Mouse (Mus musculus) adrenal gland, postnatal 10 days (tissue): ENCODE results near the gene Fam117b. TPM values are rescaled to one million over a fixed set of nuclear protein-coding genes. Genes with fewer than 3 reads are reported as not detected.
A peak's percentile ranks its signal among the peaks of the same experiment; 100 is the strongest.

ENCODE experiments used
- DNase-seq: peaks from one replicate; pipeline ENCODE4 v3.0.0; 2021; ENCODE audit warnings: mixed read lengths
- total RNA-seq, 2 experiments: library from RNA; stranded (reverse); gene quantifications; 2 replicates each; pipeline ENCODE4 v1.2.3; 2021

Fam117b gene
- total RNA-seq, 2 experiments from 2014 or later = 31.9 to 34.3 TPM

DNA sequence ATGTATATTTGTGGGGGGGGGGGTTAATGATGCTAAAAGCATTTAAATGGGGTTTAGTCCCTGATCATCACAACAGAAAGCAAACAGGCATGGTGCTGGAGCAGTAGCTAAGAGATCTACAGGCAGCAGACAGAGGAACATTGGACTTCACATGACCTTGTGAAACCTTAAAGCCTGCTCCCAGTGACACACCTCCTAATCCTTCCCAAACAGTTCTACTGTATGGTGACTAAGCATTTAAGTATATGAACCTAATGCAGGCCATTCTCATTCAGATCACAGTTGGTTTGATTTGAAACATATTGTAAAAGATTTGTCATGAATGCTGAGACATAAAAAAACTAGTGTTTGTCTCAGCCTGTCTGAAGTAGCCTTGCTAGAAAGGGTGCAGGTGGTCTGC is 73.8 kb downstream of the Fam117b start:
- DNase-seq = no peak

DNA sequence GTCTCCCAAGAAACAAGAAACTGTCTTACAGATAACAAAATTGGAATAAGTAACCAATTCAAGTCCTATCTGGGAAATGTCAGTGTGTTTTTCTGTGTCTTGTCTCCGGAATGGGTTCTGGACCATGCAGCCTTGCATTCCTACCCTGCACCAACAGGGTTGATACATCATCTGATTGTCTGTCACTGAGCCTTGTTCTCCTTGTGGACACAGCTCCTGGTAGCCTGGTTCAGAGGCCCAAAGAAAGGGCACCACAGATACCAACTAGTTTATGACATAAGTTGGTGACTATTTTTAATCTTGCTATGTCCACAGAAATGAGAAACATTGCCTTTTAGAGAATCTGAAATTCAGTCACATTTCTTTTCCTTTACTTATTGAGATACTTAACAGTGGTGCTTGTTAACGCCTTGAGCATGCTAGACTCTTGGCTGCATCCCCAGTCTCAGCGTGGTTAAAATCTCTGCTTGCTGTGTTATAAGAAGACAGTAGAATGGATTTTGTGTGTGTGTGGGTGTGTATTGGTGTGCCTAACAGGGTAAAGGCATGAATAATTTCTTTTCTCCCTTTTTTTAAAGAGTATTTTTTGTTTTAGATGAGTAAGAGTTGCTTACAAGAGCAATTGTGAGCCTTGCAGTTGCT is 74.7 kb downstream of the Fam117b start:
- DNase-seq = no peak

DNA sequence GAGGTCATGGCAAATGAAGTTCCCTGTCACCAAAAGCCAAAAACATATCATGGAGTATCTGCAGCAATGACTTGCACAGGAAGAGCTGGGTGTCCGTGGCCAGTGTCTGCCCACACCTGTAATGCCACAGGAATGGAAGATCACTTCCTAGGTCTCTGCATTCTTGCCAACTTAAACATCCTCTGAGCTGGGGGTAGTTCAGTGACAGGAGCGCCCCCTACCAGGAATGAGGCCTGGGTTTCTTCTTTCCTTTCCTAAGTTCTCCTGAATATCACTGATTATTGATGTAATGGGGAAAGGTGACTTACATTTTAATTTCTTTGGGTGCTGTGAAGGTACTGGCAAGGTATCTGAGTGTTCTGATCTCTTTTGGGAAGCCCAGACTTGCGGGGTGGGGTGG is 82.8 kb downstream of the Fam117b start:
- DNase-seq = no peak

DNA sequence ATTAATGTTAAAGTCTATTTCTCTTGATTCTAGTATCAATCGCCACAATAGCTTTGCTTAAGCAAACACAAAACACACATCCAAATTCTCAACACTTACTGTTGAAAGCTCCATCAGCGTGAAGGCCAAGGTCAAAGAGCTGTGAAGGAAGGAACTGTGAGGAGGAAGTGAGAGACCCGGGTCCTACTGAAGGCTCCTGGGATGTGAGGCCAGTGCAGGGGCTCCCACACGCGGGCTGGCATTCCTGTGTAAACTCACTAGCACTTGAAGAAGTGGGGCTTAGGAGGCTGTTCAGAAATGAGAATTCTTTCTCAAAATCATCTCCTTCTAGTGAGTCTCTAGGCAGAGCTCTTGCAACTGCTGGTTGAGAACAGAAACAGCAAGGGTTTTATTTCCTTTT is 84.5 kb downstream of the Fam117b start:
- DNase-seq = no peak

DNA sequence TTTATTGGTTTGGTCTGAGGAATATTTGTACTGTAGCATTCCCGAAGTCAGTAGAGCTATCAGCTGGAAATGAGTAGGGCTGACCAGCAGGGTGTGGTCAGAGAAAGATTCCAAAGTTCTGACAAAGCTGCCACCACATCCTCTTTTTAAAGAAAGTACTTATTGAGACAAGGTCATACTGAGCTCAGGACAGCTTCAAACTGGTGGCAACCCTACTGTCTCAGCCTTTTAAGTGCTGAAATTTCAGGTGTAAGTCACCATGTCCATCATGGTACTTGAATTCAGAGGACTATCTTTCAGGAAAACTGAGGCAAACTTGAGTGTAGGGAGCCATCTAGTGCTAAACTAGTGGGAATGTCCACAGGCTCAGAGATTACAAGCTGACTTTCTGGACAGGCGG is 87.5 kb downstream of the Fam117b start:
- DNase-seq = no peak

DNA sequence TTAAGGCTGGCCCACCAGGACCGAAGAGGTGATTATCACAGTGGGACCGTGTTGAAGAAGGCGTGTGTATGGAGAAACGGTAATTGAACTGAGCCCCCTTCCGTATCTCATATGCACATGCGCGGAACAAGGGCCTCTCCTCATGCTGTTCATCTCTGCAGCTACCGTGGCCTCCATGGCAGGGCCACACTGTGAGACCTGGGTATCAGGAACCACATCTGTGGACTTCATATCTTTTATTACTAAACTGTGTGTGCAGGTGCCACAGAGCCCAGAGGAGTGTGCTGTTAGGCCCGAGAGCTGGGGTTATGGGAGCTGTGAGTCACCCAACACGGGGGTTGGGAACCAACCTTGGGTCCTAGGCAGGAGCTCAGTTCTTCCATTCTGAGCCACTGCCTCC is 94.5 kb downstream of the Fam117b start:
- DNase-seq = peak; percentile 23

DNA sequence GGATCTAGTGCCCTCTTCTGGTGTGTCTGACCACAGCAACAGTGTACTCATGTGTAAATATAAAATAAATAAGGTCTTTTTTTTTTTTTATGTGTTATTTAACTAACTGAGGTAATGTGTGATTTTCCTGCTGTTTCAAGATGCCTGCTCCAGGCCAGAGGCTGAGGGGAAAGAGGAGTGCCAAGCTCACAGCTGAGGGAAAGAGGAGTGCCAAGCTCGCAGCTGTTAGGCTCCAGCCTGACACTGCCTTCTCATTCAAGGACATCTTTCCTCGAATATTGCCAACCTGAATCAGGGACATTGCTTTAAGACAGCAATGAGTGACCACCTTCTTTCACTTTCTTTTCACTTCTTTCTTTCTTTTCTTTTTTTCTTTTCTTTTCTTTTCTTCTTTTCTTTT is 95.9 kb downstream of the Fam117b start:
- DNase-seq = peak; percentile 14

DNA sequence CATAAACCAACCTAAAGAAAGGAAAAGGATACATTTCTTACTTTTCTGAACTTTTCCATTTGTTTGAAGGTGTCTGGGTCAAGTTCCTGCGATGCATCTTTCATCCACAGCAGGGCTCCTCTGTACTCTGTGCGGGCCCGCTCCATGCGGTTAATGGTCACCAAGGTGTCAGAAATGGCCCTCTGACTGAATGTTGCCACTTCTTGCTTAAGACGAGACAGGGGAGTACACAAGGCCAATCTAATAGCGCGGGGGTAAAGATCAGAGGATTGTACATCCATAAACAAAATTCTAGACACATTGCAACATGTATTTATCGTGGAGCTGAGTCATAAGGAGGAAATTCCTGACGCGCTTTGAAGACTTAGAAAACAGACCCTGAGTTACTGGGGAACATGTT is 101.0 kb downstream of the Fam117b start:
- DNase-seq = peak; percentile 12

DNA sequence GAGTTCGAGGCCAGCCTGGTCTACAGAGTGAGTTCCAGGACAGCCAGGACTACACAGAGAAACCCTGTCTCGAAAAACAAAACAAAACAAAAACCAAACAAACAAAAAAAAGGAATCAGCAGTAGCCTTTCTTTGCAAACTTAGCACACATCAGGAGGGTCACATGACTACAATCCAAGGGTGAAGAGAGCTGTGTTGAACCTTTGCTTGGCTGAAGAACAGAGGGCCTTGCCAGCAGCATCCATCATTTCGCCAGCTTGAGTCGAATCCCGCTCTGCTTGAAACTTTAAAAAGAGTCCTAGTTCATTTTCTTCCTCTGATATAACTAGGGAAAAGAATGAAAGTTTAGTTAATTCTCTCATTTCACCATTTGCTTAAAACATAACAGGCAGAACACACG is 102.7 kb downstream of the Fam117b start:
- DNase-seq = no peak

DNA sequence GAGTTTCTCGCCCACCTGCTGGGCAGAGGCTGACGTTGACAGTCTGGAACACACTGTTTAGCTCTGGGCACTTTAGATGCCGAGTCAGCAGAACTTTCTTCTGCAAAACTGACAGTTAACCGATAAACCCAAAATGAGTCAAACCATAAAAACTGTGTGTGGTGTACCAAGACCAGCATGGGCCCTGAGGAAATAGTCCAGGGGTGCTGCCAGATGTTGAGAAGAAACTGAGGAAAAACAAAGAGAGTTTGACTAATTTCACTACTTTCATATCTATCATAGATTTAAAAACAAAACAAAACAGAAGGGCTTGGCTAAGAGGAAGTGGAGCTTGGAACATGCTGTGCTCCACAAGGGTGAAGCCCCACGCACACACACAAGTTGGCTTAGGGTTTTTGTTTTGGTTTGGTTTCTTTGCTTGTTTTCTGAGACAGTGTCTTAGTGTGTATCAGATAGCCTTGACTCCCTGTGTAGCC is 103.4 kb downstream of the Fam117b start:
- no peak for DNase-seq

DNA sequence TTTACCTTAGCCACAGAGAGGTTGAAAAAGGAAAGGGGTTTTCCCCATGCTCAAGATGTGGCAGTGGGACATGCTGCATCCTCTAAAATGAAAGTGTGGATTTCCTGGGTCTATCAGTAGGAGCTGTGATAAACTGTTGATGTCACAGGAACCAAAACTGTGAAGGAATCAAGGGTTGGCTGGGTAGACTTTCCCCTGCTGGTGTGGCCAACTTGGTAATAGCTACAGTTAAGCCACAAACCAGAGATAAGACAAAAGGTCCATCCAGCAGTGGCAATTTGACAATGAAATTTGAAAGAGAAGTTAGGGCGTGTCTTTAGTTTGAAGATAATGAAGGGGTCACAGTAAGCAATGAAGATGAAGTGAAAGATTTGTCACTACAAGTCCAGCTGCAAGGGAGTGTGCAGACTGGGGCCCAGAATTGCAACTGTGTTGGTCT is 104.2 kb downstream of the Fam117b start:
- DNase-seq = no peak

Other genes starting within 250 kb of the Fam117b start
- 100 to 1,000 TPM; 105 to 125 TPM for gene Sumo1, start 242.2 kb upstream of the Fam117b start, total RNA-seq
- 100 to 1,000 TPM; 114 to 126 TPM for gene Nop58, start 228.0 kb upstream of the Fam117b start, total RNA-seq
- gene Bmpr2, start 149.6 kb upstream of the Fam117b start, total RNA-seq = 10 to 100 TPM; 49.2 to 55.0 TPM
- 1 to 10 TPM; 1.8 to 2.8 TPM for gene Ica1l, start 130.2 kb downstream of the Fam117b start, total RNA-seq
- 10 to 100 TPM; 12.6 to 18.2 TPM for gene Carf, start 185.2 kb downstream of the Fam117b start, total RNA-seq
- 10 to 100 TPM; 17.5 to 18.2 TPM for gene Wdr12, start 185.6 kb downstream of the Fam117b start, total RNA-seq